Mouse (Mus musculus) embryo, embryonic 9.5 days (tissue): Measurements from ENCODE around the gene Mrpl33.
"Not testable (repeated sequence)": the region's sequence is repeated elsewhere in the genome, so short reads cannot be mapped to it uniquely, and the experiment has no call there.

ENCODE experiments used
- DNase-seq: peaks from one replicate; pipeline ENCODE4 v3.0.0-alpha.2; 2017; ENCODE audit errors: extremely low spot score

Gene Mrpl33

DNA sequence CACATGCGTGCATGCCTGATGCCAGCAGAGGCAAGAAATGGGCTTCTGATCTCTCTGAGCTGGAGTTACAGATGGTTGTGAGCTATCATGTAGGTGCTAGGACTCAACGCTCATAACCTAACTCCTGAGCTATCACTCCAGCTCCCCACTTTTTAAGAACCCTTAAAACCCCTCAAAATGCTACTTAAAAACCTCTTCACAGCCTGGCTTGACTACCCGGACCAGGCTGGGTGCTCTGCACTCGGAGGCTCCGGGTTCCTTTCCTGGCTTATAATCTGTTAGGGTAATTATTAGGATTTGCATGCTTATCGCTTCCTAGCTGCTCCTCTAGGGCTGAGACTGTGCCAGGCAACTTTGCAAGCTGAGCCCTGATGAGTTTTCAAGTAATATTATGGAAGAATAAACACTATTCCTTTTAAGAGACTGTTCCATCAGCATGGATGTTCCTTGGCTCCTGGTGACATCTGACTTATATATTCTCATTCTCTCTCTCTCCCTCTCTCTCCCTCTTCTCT lies 752 bp downstream of the Mrpl33 start:
- DNase-seq: no peak

DNA sequence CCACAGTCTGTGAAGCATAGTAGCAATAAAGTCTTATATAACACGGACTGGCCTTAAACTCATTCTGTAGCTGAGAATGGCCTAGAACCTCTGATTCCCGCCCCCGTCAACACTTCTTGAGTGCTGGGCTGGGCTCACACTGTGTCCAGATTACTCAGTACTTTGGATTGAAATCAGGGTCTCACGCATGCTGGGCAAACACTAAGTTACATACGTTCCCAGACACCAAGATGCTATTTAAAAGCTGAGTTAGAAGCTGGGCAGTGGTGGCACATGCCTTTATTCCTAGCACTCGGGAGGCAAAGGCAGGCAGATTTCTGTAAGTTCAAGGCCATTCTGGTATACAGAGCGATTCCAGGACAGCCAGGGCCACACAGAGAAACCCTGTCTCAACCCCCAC lies 1.4 kb downstream of the Mrpl33 start:
- no peak for DNase-seq

DNA sequence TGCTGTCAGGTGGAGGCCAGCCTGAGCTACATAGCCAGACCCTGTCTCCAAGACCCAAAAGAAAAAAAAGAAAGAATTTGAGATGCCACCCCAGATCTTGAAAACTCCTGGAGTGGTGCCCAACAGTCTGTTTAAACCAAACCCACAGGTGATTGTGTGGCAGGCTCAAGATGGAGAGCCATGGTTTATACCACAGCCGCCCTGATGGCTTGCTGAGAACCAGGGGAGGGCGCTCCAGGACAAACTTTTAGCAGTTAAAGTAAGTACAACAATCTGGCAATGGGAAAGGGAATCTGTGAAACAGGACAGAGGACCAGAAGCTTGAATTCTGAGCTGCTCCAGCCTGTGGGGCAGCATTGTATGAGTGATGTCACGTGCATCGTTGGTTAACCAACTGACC lies 1.8 kb downstream of the Mrpl33 start:
- DNase-seq: peak; percentile 32

DNA sequence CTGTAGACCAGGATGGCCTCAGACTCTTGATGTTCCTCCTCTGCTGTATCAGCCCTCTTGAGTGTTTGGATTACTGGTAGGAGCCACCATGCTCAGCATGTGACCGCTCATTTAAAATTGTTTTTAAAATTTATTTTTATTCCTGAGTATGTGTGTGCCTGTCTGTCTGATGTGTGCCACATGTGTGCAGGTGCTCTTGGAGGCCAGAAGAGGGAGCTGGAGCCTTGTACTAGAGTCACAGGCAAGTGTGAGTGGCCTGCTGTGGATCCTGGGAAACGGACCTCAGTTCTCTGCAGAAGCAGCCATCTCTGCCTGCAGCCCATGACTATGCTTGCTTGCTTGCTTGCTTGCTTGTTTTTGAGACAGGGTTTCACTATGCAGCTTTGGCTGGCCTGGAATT lies 2.4 kb downstream of the Mrpl33 start:
- DNase-seq: no peak

DNA sequence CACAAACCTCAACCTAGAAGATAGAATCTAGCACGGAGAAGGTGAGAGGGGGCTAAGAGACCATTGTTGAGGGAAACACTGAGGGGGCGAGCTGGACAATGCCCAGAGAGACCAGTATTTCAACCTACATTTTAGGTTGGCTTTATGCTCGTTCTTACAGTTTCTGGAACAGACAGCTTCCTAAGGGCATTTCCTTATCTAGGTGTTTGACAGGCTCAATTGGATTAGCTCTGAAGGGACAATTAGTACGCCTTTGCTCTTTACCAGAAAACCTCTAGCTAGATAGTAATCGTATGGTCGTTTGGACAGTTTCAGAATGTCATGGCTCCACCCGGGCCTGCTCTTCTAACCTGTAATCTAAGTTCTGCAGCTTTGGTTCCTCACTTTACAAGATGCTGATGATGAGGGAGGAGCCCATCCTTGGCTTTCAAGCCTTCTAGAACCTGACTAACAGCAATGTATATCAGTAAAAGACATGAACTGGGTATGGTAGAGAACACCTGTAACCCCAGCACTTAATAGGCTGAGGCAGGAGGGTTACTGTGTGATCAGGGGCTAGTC lies 4.5 kb downstream of the Mrpl33 start:
- no peak for DNase-seq

DNA sequence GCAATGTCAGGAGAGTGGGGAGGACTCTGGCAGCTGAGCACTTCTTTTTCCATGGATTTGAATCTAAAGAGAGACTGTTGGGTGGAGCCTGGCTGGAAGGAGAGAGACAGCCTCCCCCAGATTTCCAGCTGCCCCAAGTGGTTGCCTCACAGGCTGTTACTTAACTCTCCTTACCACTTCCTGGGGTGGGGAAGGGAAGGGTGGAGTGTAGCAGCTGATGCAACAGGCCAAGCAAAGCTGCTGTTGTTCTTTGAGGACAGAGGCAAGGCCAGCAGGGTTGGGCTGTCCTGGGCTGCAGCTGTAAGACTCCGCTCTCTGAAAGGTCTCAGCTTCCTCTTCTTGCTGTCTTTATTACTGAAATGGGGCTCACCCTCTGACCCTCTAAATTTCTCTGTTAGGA lies 5.6 kb downstream of the Mrpl33 start:
- no peak for DNase-seq

DNA sequence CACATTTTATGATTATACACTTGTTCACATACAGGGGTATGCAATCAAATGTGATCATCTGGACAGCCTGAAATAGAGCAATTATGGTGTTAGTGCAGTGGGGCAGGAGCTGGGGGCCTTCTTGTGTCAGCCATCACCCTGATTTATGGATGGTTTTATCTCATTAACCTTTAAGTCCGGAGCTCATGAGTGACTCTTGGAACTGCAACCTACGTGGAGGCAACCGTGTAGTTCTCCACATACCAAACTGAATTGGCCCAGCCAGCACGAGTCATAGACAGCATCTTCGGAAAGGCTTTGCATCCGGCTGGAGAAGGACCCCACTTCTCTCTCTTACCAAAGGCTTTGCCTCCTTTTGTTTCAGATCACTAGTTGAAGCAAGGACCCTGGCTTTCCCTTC lies 7.0 kb downstream of the Mrpl33 start:
- DNase-seq: no peak

DNA sequence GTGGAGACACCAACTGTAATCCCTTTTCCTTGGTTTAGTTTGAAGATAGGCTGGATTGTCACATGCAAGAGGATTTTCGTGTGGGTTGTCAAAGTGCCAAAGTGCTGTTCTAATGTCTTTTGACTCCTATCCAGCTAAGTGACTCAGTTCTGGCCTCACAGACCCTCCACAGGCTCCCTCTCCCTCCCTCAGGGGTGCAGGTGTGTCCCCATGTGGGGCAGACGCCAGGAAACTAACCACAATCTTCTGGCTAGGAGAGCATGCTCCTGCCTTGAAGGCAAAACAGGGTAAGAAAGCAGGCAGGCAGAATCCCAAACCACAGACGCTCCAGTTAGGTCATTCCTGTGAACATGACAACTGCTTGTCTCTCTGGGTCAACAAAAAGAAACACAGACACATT lies 9.4 kb downstream of the Mrpl33 start:
- no peak for DNase-seq

DNA sequence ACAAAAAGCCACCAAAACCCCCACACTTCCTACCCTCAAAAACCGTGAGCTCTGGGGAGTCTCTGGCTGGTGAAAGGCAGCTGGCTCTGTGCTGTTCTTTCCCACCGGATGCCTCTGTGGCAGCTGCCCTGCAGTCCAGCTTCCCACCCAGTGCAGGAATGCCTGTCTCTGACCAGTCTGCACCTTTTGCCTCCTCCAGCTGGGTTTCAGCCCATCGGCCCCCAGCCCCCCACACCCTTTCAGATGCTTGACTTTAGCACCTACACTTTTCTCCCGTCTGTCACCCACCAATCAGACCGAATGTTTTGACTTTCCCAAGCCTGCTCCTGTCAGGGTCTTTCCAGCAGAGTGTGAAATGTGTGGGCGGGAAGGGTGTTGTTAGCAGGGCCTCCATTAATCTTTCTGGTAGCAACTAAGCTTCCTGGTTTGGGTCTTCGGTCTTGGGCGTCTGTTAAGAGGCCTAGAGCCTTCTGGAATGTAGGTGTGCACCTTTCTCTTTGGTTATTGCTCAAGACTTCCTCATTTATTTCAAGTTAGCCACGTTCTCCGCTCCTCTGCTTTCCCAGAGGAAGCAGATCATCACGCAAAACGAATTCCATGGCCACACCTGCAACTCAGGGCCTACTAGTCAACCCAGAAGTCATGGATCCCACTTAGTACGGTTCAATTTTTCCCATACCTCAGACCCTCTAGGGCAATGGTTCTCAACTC lies 13.8 kb downstream of the Mrpl33 start:
- no peak for DNase-seq

DNA sequence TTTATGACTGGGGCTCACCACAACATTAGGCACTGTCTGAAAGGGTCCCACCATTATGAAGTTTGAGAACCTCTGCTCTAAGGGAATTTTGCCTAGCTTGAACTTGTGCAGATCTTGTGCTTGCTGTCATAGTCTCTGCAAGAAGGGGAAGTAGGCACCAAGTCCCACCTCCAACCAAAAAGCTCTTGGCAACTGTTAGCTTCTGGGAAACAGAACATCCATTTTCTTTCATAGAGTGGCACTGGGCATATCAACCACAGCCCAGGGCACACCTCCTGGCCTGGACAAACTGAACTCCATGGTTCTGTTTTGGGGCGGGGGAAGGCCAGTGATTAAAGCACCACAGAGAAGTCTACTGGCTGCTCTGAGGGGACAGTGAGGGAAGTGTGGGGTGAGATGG lies 14.5 kb downstream of the Mrpl33 start:
- no peak for DNase-seq

DNA sequence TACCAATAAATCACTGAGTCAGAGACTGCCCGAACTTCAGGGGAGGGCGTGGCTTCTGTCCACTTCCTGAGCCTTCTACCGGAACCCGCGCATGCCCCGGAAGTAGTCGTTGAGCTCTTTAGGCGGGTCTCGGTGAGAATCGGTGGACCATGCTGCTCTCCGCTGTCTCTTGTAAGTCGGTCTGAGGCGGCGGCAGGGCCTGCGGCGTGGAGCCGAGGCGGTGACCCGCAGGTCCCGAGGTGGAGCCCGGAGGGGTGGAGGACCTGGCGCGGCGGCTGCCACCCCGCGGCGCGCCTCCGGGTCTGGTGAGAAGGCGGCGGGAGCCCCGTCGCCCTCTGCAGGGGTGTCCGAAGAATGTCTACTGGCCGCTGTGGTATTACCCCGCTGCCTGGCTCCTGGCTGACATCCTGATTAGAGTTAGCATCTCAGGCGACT lies 17.1 kb downstream of the Mrpl33 start:
- DNase-seq: peak; percentile 89

DNA sequence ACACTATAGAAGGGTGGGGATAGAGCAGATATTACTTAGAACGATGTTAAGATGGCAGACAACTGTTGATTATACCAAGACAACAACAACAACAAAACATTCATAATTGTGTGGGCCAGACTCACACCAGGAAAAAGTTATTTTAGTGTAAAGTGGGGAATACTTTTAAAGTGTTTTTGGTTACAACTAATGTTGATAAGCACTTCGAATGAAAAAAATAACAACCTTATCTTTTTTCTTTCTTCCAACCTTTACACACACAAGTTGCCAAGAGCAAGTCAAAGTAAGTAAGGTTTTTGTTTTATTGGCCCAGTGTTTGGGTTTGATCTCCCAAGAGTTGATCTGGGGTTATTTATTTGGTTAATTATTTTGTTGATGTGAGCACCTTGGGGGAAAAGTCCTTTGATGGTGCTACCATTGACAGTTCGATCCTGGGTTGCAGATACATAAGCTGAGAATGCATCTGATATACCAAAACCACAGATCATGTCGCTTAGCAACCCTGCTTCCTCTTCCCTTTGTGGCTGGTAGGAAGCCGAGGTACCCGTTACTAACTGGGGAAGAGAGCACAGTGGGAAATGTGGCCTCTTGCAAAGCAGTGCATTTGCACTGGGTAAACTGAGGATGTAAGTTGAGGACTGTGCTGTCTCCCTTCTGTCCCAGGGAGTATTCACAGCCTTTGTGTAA lies 17.7 kb downstream of the Mrpl33 start:
- no peak for DNase-seq

DNA sequence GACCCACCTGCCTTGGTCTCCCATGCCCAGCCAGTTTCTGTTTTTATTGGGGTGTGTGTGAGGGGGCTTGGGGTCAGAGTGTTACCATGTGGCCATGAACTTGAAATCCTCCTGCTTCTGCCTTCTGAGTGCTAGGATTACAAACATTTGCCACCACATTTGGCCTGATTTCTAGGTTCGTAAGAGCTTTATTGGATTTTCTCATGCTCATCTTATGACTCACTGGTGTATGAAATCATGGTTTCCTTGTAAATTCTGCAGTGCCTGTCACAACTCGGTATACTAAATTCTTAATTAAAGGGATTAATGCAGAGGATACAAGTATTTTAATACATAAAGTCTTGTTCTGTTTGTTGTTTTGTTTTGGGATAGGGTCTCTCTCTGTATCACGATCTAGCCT lies 23.6 kb downstream of the Mrpl33 start:
- no peak for DNase-seq

DNA sequence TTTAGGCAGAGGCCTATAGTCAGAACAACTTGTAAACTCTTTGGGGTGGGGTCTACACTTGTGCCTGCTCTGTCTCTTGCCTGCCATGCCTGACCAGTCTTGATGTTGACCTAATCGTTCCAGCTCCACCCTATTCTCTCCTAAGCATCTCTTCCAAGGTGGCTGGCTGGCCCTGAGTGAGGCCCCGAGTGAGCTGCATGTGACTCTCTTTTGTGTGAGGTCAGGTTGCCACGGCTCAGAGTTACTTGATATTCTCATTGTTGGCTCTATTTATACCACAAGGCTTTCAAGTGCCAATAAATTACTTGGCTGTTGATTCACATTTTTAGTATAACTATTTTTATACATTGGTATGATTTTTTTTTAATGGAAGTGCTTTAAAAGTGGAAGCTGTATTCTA lies 30.4 kb downstream of the Mrpl33 start:
- no peak for DNase-seq

DNA sequence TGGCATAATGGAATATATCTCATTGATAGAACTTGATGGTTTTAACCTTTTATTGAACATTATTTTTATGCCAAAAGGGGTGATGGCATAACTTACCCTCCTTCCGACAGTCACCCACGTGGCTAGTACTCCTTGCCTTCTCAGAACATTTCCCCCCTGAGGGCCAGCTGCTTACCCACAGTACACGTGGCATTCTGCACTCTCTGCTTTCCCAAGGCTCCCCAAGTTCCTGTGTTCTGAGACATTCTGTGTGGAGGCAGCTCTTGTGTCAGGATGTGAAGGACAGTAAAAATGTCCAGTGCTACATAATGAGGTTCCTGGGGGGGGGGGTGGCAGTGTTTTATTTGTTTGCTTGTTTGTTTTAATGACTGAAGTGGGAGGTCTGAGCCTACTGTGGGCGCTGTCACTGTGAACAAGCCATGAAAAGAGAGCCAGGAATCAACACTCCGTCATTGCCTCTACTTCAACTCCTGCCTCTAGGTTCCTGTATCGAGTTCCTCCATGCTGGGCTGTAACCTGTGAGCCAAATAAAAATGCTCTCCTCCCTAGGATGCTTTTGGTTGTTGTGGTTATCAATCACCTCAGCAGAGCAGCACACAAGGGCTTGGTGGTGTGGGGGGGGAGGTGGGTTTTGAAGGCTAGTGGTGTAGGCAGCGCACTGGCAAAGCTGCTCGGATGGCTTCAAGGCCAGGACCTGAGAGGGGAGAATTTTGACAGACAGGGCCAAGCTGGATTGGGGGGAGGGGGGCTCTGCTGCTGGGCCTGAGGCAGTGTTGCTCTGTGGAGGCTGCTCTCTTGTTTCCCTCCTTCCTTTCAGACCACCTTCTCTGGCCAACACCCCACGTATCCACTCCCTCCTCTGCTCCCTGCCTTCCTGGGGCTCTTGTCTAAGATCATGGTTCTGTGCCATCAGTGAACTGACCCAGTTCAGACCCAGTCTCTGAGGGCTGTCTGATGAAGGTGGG lies 31.1 kb downstream of the Mrpl33 start:
- no peak for DNase-seq

DNA sequence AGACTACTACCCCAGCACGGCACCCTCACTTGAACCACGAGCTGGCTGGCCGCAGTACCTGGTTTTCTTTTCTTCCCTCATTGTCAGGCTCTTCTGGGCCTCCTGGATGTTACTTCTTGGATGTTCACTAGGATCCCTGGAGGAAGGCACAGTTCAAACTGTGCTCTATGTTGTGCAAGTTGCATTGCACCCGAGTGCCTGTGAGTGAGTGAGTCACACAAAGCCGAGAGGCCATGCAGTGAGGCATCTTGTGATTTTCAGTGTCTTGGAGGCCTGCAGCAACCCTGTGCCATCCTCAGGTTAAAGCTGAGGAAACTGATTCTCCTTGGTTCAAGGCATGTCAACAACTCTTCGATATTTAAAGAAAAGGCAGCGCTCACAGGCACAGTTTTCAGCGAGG lies 31.8 kb downstream of the Mrpl33 start:
- DNase-seq: no peak

DNA sequence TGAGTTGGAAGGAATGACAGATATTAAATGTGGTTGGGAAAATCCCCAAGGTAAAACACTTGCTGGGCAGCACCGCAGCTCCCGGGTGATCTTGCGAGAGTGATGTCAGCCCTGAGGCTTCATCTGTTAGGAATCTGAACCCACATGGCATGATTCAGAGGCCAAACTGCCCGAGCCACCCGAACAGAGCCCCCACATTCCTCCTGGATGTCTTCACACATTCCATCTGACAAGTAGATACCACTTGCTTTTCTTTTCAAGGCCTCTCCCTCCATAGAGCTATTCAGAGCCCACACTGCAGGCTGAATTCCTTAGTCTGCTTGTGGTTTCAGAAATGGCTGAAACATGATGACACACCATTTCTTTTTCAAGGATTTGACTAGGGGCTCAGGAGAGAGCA lies 33.3 kb downstream of the Mrpl33 start:
- DNase-seq: peak; percentile 43

DNA sequence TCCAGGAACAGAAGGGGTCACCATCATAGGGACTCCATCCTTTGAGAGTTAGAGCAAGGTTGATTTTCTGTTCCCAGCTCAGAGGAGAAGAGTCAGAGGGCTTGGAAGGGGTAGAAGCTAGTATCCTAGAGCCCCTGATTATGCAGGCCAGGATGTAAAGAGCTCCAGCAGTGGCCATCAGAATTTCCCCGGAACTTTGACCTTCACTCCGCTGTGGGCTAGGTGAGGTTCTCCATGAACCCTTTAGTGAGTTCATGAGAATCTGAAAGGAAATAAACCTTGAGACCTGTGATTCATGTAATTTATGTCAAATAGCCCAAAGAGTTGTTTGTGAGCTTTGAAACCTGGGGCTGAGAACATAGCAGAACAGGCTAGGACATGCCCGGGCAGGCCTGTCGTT lies 34.4 kb downstream of the Mrpl33 start:
- DNase-seq: not testable (repeated sequence)

DNA sequence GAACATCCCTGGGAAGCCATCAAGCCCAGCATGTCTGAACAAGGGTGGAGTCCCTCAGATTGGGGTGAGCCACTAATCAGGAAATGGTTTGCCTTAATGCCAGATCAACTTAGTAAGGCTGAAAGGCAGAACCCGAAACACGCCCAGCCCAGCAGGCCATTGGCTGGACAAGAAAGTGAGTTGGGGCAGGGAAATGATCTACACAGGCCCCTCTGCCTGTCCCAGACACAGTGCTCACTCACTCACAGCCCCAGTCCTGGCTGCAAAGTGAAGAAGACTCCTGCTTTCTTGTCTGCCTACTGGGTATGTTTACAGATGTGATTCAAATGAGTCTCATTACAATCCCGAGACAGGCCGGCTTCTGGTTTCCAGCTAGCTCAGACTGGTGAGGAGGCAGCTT lies 37.4 kb downstream of the Mrpl33 start:
- DNase-seq: no peak

DNA sequence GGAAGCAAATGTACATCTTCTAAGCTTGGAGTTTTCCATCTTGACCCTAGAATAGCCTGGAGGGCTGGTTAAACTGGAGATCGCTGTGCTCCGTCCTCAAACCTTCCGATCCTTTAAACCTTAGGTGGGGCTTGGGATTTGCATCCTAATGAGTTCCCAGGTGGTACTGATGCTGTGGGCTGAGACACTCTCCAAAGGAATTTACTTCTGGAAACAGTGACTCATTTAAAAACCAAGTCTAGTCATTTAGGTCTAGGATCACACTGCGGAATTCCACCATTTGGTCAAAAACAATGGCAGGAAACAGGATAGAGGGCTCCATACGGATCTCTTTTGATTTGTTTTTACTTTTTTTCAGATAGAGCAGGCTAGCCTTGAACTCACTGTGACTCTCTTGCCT lies 37.9 kb downstream of the Mrpl33 start:
- DNase-seq: no peak

DNA sequence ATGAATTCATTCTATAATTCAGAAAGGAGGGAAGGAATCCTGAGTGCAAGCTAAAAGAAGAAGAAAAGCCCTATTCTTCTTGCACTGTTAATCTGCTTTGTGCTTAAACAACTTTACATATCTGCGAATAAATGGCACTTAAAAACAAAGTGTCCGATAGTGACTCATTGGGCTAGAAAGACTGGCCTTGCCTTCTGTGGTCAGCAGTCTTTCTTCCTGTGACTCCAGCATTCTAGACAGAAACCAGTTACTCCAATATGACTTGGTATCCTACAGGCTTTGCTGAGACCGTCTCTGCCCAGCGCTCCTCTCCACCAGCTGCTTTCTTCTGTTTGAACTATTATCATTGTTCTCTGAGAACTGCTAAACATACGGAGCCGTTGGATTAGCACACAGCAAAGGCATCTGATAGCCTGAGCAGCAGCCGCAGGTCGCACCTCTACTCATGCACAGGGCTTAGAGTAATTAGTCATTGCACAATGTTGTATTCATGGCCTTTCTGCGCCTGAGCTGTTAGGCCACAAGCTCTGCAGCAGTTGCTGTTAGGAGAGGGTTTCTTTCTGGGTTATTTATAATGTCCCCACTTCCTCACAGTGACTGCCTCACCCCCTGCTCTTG lies 40.0 kb downstream of the Mrpl33 start:
- DNase-seq: no peak

DNA sequence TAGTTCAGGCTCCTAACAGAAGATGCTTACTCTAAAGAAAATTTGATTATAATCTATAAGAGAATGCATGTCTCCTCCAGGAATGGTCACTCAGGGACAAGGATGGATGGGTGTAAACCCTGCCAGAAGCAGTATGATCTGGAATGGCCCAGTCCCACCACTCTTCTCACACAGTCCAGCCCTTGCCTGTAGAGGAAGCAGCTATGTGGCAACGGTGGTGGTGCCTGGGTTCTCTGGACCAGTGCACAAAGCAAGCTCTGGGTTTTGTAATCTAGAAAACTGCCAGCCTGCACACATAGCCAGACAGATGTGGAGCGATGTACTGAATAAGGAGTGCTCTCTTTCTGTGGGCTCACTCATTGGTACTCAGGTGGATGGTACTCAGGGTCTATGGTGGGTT lies 43.8 kb downstream of the Mrpl33 start:
- no peak for DNase-seq
